Mouse (Mus musculus) stomach, postnatal 0 days (tissue): ENCODE results near the gene Adss. TPM values are rescaled to one million over a fixed set of nuclear protein-coding genes. Genes with fewer than 3 reads are reported as not detected.

Experiments
- ATAC-seq: fragments of 200-750 bp; cut with Nextera tagmentation; 2 replicates; pipeline ENCODE4 v1.8.0; 2017; ENCODE audit not compliant: low FRiP score, low TSS enrichment
- DNase-seq: peaks from one replicate; pipeline ENCODE4 v3.0.0-alpha.2; 2016; ENCODE audit warnings: low spot score
- H3K27ac ChIP-seq: fragments of 300-500 bp; sonication (generic); replicated peaks from 2 replicates; pipeline ENCODE4 v1.5.1; 2014; ENCODE audit warnings: mild to moderate bottlenecking, control low read depth
- H3K27me3 ChIP-seq: fragments of 300-500 bp; sonication (generic); 2 replicates; pipeline ENCODE4 v1.6.1; 2014; ENCODE audit warnings: low read length; ENCODE audit not compliant: control insufficient read depth, insufficient read depth
- H3K36me3 ChIP-seq: fragments of 300-500 bp; sonication (generic); 2 replicates; pipeline ENCODE4 v1.6.1; 2014; ENCODE audit warnings: low read length, mixed read lengths; ENCODE audit not compliant: control insufficient read depth, insufficient read depth
- H3K4me1 ChIP-seq: fragments of 300-500 bp; sonication (generic); replicated peaks from 2 replicates; pipeline ENCODE4 v1.6.1; 2014; ENCODE audit warnings: antibody characterized with exemption; ENCODE audit not compliant: control insufficient read depth, insufficient read depth
- H3K4me2 ChIP-seq: fragments of 300-500 bp; sonication (generic); replicated peaks from 2 replicates; pipeline ENCODE4 v1.6.1; 2014; ENCODE audit warnings: low read depth, mild to moderate bottlenecking, control low read depth, moderate library complexity
- H3K4me3 ChIP-seq: fragments of 300-500 bp; sonication (generic); 2 replicates; pipeline ENCODE4 v1.5.1; 2014; ENCODE audit warnings: low read depth, low read length, control low read depth
- H3K9ac ChIP-seq: fragments of 300-500 bp; sonication (generic); 2 replicates; pipeline ENCODE4 v1.6.1; 2014; ENCODE audit warnings: mild to moderate bottlenecking, low read length, control low read depth, mixed read lengths
- H3K9me3 ChIP-seq: fragments of 300-500 bp; sonication (generic); 2 replicates; pipeline ENCODE4 v1.6.1; 2016; ENCODE audit warnings: low read length; ENCODE audit not compliant: control insufficient read depth
- CTCF ChIP-seq: IDR thresholded peaks from 2 replicates; pipeline ENCODE4 v1.5.1; 2016; ENCODE audit warnings: antibody characterized with exemption, low read depth, mild to moderate bottlenecking, moderate library complexity
- EP300 ChIP-seq: optimal IDR thresholded peaks from 2 replicates; pipeline ENCODE3; 2016; ENCODE audit warnings: antibody characterized with exemption
- WGBS: fragments of 180-500 bp; shearing (Covaris S2); extraction: QIAGEN DNeasy Blood & Tissue Kit; methylation state at CpG from one replicate; pipeline ENCODE4 v1.1.7; 2014; 5-methylcytosine and 5-hydroxymethylcytosine counted together
- polyA plus RNA-seq: library from polyadenylated mRNA; unstranded; fragments of >200 nt; fragmentation: Nextera tagmentation; extraction: Ambion mirVana; gene quantifications from 2 replicates; pipeline ENCODE4 v1.2.1, GENCODE M21; 2015

Adss gene
- polyA plus RNA-seq, 1 experiment from 2014 or later, result 32.4 TPM

GRCm38 (mm10) chr1:177713635-177714396, 82.5 kb downstream of the Adss start:
- no peak for ATAC-seq
- Histone ChIP-seq H3K9ac (no peak overlapping the region), H3K27me3 (no peaks in the 10 kb centered on the region), H3K27ac (no peak overlapping the region), H3K4me2 (no peak overlapping the region), H3K36me3 (no peaks in the 10 kb centered on the region), H3K9me3 (no peaks in the 10 kb centered on the region), H3K4me3 (no peak overlapping the region), H3K4me1 (no peaks in the 10 kb centered on the region)
- TF ChIP-seq EP300, result no peak
- no peak for TF ChIP-seq CTCF
- WGBS, result 47% methylated on average over 3 of the region's 3 CpGs
- no peak for DNase-seq

Other genes with a start within 250 kb of the Adss start
- gene 1700016C15Rik, start 66.7 kb downstream of the Adss start, polyA plus RNA-seq, result 0.17 TPM in 1 of 2 replicates, not detected in the other
- 0.31 and 0.36 TPM in 2 replicates for gene Catspere2, start 186.9 kb upstream of the Adss start, polyA plus RNA-seq